Mouse (Mus musculus) forebrain, embryonic 11.5 days (tissue): ENCODE measurements at regions not wholly inside any gene's neighbourhood (a gene's known extent, or its start where the extent isn't known, plus 50 kb on each side); places are given as distances from the start of the nearest gene placed in this dataset.

Experiments
- ATAC-seq: fragments of 200-750 bp; cut with Nextera tagmentation; replicated peaks from 2 replicates; pipeline ENCODE4 v1.8.0; 2017; ENCODE audit warnings: moderate TSS enrichment; ENCODE audit not compliant: low FRiP score
- DNase-seq: peaks from one replicate; pipeline ENCODE4 v3.0.0-alpha.2; 2017; ENCODE audit warnings: low spot score
- H3K27ac ChIP-seq: fragments of 300-500 bp; sonication (generic); 2 replicates; pipeline ENCODE4 v1.5.1; 2014; ENCODE audit warnings: low read depth, low read length
- H3K27me3 ChIP-seq: fragments of 300-500 bp; sonication (generic); 2 replicates; pipeline ENCODE4 v1.6.1; 2014; ENCODE audit warnings: mild to moderate bottlenecking, low read length, mixed read lengths; ENCODE audit not compliant: control insufficient read depth, insufficient read depth
- H3K36me3 ChIP-seq: fragments of 300-500 bp; sonication (generic); 2 replicates; pipeline ENCODE4 v1.6.1; 2014; ENCODE audit warnings: mild to moderate bottlenecking, low read length, moderate library complexity, mixed read lengths; ENCODE audit not compliant: control insufficient read depth, insufficient read depth
- H3K4me1 ChIP-seq: fragments of 300-500 bp; sonication (generic); replicated peaks from 2 replicates; pipeline ENCODE4 v1.6.1; 2014; ENCODE audit warnings: low read length, mixed read lengths; ENCODE audit not compliant: control insufficient read depth, insufficient read depth
- H3K4me2 ChIP-seq: fragments of 300-500 bp; sonication (generic); 2 replicates; pipeline ENCODE4 v1.6.1; 2014; ENCODE audit warnings: low read depth, mild to moderate bottlenecking, low read length, moderate library complexity, mixed read lengths; ENCODE audit not compliant: severe bottlenecking
- H3K4me3 ChIP-seq: fragments of 300-500 bp; sonication (generic); 2 replicates; pipeline ENCODE4 v1.5.1; 2014; ENCODE audit warnings: low read depth, low read length
- H3K9ac ChIP-seq: fragments of 300-500 bp; sonication (generic); 2 replicates; pipeline ENCODE4 v1.6.1; 2014; ENCODE audit warnings: low read length
- H3K9me3 ChIP-seq: fragments of 300-500 bp; sonication (generic); 2 replicates; pipeline ENCODE4 v1.6.1; 2016; ENCODE audit warnings: low read length, mixed read lengths; ENCODE audit not compliant: control insufficient read depth
- WGBS: fragments of 180-500 bp; shearing (Covaris S2); extraction: QIAGEN DNeasy Blood & Tissue Kit; methylation state at CpG from one replicate; pipeline ENCODE4 v1.1.7; 2014; 5-methylcytosine and 5-hydroxymethylcytosine counted together

- no peak for DNase-seq
- no peaks in the 10 kb centered on the region for H3K27me3 ChIP-seq
- 89% methylated on average over 4 of the region's 4 CpGs for WGBS
Observed at GRCm38 (mm10) chr12:39934877-39935276, 102.9 kb downstream of the Arl4a start.

GRCm38 (mm10) chr12:39931251-39931650 is 106.6 kb downstream of the Arl4a start:
- Histone ChIP-seq H3K27me3 (no peaks in the 10 kb centered on the region), H3K4me1 (no peaks in the 10 kb centered on the region), H3K9ac (no peak overlapping the region), H3K27ac (no peak overlapping the region), H3K9me3 (no peaks in the 10 kb centered on the region), H3K4me3 (no peak overlapping the region), H3K36me3 (no peaks in the 10 kb centered on the region), H3K4me2 (no peak overlapping the region)
- WGBS, result 88% methylated on average over 1 of the region's 1 CpGs
- ATAC-seq, result no peak
- no peak for DNase-seq

More at GRCm38 (mm10) chr12:39934877-39935276, 102.9 kb downstream of the Arl4a start:
- ATAC-seq, result no peak
- H3K4me2 ChIP-seq, result no peak overlapping the region
- no peaks in the 10 kb centered on the region for H3K36me3 ChIP-seq
- H3K4me3 ChIP-seq, result no peak overlapping the region
- H3K9me3 ChIP-seq, result no peaks in the 10 kb centered on the region
- H3K4me1 ChIP-seq, result no peaks in the 10 kb centered on the region
- H3K9ac ChIP-seq, result no peak overlapping the region
- H3K27ac ChIP-seq, result no peak overlapping the region

GRCm38 (mm10) chr12:39927902-39928301 is 109.9 kb downstream of the Arl4a start:
- no peak overlapping the region for H3K27ac ChIP-seq
- DNase-seq (no peak), ATAC-seq (no peak)
- no peaks in the 10 kb centered on the region for H3K9me3 ChIP-seq
- no peaks in the 10 kb centered on the region for H3K4me1 ChIP-seq
- no peaks in the 10 kb centered on the region for H3K27me3 ChIP-seq
- no peaks in the 10 kb centered on the region for H3K36me3 ChIP-seq
- no peak overlapping the region for H3K4me3 ChIP-seq
- H3K4me2 ChIP-seq, result no peak overlapping the region
- no peak overlapping the region for H3K9ac ChIP-seq

DNA sequence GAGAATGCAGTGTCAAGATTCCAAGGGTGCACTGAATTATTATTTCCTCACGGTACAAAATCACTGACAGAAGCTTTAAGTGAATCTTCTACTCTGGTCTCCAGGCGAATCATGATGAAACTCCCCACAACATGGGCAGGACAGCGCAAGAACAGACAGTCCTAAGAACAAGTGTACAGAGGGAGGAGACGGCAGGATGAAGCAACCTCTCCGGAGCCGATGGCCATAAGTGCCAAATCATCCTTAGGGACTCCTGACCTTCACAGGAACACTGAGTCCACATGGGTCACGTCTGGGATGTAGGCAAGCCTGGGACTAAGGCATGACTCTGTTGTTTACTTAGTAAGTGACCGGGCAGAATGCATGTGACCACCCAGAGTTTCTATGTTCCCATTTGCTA is 110.8 kb downstream of the Arl4a start:
- no peak for ATAC-seq
- 92% methylated on average over 8 of the region's 8 CpGs for WGBS
- Histone ChIP-seq H3K4me1 (no peaks in the 10 kb centered on the region), H3K27ac (no peak overlapping the region), H3K4me3 (no peak overlapping the region), H3K36me3 (no peaks in the 10 kb centered on the region), H3K27me3 (no peaks in the 10 kb centered on the region), H3K4me2 (no peak overlapping the region), H3K9ac (no peak overlapping the region), H3K9me3 (no peaks in the 10 kb centered on the region)
- DNase-seq, result no peak

DNA sequence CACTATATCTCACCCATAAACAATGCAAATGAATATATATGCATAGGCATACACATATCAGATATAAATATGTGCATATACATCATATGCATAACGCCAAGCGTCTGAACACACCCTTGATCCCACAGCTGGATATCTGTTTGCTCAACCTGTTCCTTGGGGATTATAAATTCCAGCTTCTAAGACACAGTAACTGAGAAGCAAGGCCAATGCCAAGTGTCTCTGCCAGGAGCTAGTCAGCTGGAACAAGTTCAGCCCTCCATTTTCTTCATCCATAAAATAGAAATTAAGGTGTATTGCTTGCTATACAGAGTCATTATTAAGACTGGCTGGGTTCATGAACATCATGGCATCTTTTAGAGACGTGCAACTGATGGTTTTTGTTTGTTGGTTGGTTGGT is 116.3 kb downstream of the Arl4a start:
- Histone ChIP-seq H3K9ac (no peak overlapping the region), H3K27ac (no peak overlapping the region), H3K4me1 (no peaks in the 10 kb centered on the region; the same call in 1 of the 2 replicates), H3K27me3 (no peaks in the 10 kb centered on the region), H3K9me3 (no peaks in the 10 kb centered on the region), H3K36me3 (no peaks in the 10 kb centered on the region), H3K4me2 (no peak overlapping the region), H3K4me3 (no peak overlapping the region)
- WGBS, result 78% methylated on average over 3 of the region's 3 CpGs
- DNase-seq (no peak), ATAC-seq (no peak)

DNA sequence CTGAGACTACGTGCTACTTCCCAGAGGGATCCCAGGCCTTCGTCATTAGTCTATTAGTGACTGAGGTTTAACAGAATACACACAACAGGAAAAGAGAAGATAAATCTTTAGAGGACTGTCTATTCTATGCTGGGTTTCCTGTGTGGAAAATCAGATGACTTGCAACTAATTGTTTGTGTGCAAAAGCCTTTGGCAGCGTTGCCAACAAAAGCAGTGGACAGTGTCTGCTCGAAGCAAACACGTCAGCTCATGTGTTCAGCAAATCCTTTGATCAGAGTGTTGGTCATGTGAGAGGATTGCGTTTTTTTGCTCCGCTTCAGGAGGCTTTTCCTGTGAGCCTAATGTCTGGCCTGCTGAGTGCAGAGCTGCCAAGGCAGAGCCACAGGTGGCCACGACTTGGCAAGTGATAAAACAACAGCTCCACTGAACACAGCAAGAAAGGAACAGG is 117.3 kb downstream of the Arl4a start:
- DNase-seq (peak; percentile 58), ATAC-seq (peak; percentile 93)
- WGBS, result 8% methylated on average over 8 of the region's 8 CpGs
- no peak overlapping the region for H3K4me3 ChIP-seq
- H3K9ac ChIP-seq, result no peak overlapping the region
- H3K9me3 ChIP-seq, result no peaks in the 10 kb centered on the region
- no peak overlapping the region for H3K27ac ChIP-seq
- no peak overlapping the region for H3K4me2 ChIP-seq
- H3K36me3 ChIP-seq, result no peaks in the 10 kb centered on the region
- H3K27me3 ChIP-seq, result no peaks in the 10 kb centered on the region
- no peaks in the 10 kb centered on the region; the same call in 1 of the 2 replicates for H3K4me1 ChIP-seq

DNA sequence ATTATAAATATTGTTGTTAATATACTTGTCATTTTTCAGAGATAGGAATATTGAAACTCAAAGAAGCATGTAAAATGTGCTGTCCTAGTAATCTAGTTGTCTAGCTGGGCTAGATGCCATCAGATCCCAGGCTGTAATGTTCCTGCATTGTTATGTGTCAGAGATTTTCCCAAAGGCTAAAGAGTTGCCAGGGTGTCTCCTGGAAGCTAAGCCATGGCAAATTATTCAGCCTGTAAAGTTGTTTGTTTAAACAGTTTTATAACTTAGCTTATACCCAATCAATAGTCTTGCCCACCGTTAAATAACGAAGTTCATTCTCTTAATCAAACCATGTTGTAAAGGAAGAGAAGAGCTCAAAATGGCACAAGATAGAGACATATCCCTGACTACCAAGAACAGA is 117.9 kb downstream of the Arl4a start:
- no peak for ATAC-seq
- Histone ChIP-seq H3K9ac (no peak overlapping the region), H3K4me2 (no peak overlapping the region), H3K27ac (no peak overlapping the region), H3K27me3 (no peaks in the 10 kb centered on the region), H3K4me1 (no peaks in the 10 kb centered on the region; the same call in 1 of the 2 replicates), H3K36me3 (no peaks in the 10 kb centered on the region), H3K9me3 (no peaks in the 10 kb centered on the region), H3K4me3 (no peak overlapping the region)
- 85% methylated on average over 2 of the region's 2 CpGs for WGBS
- no peak for DNase-seq

- Histone ChIP-seq H3K4me2 (no peak overlapping the region), H3K9ac (no peak overlapping the region), H3K36me3 (no peaks in the 10 kb centered on the region), H3K9me3 (no peaks in the 10 kb centered on the region), H3K27ac (no peak overlapping the region), H3K4me1 (no peaks in the 10 kb centered on the region; the same call in 1 of the 2 replicates), H3K4me3 (no peak overlapping the region), H3K27me3 (no peaks in the 10 kb centered on the region)
- WGBS, result 48% methylated on average over 5 of the region's 5 CpGs
- DNase-seq (no peak), ATAC-seq (no peak)
Observed at GRCm38 (mm10) chr12:39888493-39888892, 149.3 kb downstream of the Arl4a start.

DNA sequence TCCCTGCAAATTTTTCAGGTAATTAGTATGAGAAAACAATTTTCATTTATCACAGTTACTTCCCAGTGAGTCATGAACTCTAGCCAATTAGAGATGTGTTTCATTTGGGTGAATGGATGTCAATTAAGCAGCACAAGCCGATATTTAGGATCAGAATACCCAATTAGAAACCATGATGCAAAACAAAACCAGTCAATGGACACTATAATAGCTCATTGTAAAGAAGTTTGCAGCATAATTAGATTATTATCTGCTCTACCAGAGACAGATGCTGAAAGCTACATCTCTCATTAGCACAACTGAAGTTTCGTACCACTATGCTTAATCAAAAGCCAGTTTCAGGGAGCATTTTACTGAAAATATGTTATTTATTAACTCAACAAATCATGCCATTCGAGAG is 152.5 kb downstream of the Arl4a start:
- Histone ChIP-seq H3K4me2 (no peak overlapping the region), H3K36me3 (no peaks in the 10 kb centered on the region), H3K27me3 (0 out of 2 replicates have a peak, but pooled peaks cover 2% of the 10 kb centered on the region), H3K4me1 (no peaks in the 10 kb centered on the region; the same call in 1 of the 2 replicates), H3K9me3 (no peaks in the 10 kb centered on the region), H3K27ac (no peak overlapping the region), H3K9ac (no peak overlapping the region), H3K4me3 (no peak overlapping the region)
- 31% methylated on average over 3 of the region's 3 CpGs for WGBS
- DNase-seq, result no peak
- ATAC-seq, result peak; percentile 75
